Mouse (Mus musculus) neural tube, embryonic 10.5 days (tissue): ENCODE results near the gene Pkhd1.
A peak's percentile ranks its signal among the peaks of the same experiment; 100 is the strongest.

ENCODE experiments used
- DNase-seq: peaks from one replicate; pipeline ENCODE4 v3.0.0-alpha.2; 2017; ENCODE audit warnings: low spot score; ENCODE audit errors: extremely low spot score

The Pkhd1 gene

DNA sequence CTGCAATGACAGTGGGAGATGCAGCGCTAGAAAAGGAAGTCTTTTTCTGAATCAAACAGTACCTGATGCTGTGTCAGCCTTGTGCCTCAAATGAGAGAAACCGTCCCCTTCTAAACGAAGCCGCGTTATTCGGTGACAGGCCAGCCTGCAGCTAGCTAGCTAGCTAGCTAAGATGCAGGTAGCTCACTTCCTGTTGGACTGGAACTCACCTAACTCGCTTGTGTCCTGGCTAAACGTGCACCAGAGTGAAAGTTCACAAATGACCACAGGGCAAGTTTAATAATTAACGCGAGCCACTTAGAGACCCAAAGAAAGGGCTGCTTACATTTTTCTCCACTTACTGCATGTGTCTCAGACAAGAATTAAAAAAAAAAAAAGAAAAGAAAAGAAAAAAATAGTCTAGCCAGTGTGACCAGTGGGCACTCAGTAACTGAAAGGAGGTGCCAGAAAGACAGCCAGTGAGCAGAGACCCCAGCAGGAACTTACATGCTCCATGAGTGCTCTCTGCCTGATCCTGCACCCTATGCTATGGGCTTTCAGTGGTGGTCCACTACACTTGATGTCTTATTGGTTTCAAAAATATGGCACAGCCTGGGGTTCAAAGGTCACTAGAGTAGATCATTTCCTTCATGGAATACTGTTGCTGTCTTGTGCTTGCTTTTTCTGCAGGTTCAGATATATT, at the start of gene Pkhd1:
Pkhd1 (minus strand) TSS at position 216 of the 682 bp plus-strand sequence.
- DNase-seq = no peak

DNA sequence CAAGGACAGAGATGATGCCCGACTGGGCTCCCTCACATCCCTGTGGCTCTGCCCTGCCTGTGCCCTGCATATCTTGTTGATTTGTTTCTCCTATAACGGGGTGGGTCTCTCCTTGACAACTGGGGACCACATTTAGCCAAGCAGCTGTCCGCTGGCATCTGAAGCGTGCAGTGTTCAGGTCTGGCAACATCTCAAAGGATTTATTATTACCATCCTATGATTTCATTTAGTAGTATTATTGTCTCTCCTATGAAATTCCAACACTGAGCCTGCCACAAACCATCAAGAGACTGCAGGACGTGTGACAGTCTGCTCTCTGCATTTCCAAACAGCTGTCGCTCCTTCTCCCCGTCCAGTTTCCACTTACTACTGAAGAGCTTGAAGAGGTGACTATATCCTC, 49.7 kb upstream of the Pkhd1 start:
- DNase-seq = no peak

DNA sequence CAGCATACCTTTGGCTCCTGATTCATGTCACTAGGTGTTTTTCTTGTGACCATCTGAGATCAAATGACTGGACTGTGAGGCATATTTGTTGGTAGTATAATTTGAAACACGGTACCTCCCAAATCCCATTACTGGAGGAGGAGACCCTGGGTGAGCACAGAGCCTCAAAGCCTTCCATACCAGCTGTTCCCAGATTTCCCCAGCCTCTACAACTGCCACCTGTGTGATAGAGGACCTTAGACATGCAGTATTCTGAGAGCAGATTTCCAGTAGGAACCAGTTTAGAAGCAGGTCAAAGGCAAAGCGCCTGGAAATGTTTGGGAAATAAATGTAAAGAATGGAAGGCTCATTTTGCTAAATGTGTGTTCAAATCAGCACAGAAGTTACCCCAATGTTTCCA, 48.4 kb upstream of the Pkhd1 start:
- no peak for DNase-seq

DNA sequence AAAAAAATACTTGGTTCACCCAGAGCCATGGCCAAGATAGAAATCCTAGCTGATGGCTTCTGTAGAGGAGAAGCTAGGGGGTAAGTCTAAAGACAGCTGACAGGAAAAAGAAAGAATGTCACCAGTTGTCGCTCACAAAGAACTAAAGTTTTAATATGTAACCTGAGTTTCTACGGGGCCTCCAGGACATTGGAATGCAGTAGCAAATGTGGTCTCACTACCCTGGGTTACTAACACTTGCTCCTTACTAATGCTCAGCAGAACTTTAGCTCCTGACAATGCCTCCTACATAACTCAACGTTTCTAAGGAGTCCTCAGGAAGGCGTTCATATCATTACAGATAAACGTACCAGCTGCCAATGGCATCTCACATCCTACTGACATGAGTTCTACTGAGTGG, 37.2 kb upstream of the Pkhd1 start:
- DNase-seq = no peak

DNA sequence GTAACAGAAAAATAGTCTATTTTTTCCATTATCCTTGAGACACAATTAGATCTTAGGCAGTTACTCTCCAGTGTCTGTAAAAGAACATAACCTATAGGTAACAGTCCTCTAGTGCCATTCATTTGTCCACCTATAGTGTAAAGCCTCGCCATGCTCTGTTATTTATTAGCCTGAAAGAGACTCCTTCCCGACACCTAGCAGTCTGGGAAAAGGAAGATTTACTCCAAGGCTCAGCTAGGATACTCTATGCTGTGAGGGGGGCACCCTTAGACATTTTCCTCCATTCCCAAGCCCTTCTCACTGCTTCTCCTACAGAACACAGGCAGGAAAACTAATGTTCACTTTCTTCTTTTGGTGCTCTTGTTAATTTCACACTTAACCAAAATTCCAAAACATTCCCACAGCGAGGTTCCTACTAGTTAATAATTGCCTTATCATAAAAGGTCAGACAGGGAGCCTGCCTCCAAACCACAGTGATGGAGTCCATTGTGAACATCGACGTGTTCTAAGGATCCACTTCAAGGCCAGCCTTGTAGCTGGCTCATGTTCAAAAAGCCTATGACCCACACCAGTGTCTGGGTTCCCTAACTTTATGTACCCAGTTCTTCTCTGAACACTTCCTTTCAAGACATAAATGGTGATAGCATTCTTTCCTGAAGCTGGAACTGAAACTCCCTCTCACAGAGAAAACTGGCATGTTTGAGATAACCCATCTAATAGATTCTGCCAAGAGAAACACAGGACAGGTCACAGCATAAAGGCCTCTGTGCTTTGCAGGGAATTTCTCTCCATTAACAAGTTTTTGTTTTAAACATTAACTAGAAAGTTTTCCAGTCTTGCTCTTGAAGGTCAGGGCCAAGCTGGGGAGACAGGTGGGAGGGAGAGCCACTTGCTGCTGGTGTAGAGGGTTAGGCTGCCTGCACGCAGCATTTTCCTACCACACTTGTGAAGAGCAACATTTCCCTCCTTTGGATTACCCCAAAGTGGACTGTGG, 35.9 kb upstream of the Pkhd1 start:
- no peak for DNase-seq

GRCm38 (mm10) chr1:20634856-20635255, 17.0 kb upstream of the Pkhd1 start:
- no peak for DNase-seq

- no peak for DNase-seq
Measured at GRCm38 (mm10) chr1:20633276-20633869, 15.5 kb upstream of the Pkhd1 start.

DNA sequence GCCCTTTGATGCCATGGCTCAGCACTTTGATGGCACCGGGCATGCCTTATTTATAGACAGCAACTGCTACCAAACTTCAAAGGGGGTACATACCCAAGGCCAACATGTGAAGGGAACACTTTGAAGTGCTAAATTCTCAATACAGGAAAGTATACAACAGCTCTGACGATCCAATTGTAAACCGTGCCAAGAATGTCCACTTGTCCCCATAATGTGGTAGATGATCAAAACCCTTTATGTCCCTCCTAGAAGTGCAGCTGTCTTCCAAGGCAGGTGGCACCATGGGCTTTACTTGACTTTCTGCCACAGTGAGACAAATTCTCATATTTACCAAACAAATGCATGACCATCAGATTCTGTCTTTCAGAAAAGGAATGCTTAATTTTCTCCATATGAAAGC, 6.7 kb upstream of the Pkhd1 start:
- no peak for DNase-seq

- DNase-seq = no peak
Measured at GRCm38 (mm10) chr1:20623375-20623774, 5.5 kb upstream of the Pkhd1 start.

- DNase-seq = no peak
Measured at GRCm38 (mm10) chr1:20620611-20621010, 2.7 kb upstream of the Pkhd1 start.

- no peak for DNase-seq
Measured at GRCm38 (mm10) chr1:20619363-20619762, 1.5 kb upstream of the Pkhd1 start.

DNA sequence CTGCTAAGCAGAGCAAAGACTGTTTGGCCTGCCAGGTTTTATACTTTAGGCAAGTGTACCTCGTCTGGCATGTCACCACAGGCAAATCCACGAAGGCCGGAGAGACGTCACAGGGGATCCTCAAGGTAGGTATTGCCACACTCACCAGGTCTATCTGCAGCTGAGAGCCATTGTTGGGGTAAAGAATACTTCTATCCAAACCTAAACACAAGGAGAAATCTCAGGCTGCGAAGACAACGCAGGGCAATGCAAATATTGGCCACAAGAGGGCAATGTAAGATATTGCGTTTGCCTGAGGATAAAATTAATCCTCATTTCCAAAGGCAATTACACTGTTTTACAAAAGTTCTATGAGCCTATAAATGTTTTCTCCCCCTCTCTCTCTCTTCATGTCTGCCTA, 5.2 kb downstream of the Pkhd1 start:
- DNase-seq = peak; percentile 51

GRCm38 (mm10) chr1:20605489-20605888, 12.4 kb downstream of the Pkhd1 start:
- no peak for DNase-seq

GRCm38 (mm10) chr1:20590488-20590887, 27.4 kb downstream of the Pkhd1 start:
- no peak for DNase-seq

- DNase-seq = no peak
Measured at GRCm38 (mm10) chr1:20571469-20571868, 46.4 kb downstream of the Pkhd1 start.

- DNase-seq = no peak
Measured at GRCm38 (mm10) chr1:20569430-20569829, 48.4 kb downstream of the Pkhd1 start.

GRCm38 (mm10) chr1:20558443-20558842, 59.4 kb downstream of the Pkhd1 start:
- no peak for DNase-seq

DNA sequence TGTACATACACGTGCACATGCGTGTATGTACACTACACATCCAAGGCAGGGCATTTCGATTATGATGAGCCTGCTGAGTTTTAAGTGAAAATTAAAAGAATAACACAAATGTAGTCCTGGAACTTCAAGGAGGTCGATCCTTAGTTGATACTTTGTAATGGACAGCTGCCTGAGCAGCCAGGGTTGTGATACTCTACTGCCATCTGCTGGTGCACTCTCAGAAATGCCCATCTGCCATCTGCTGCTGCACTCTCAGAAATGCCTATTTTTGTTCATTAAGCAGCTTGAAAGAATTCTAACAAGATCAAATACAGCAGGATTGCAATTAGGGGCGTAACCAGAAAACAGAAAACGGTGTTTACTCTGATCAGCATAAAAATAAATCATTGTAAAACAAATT, 63.5 kb downstream of the Pkhd1 start:
- peak; percentile 31 for DNase-seq

DNA sequence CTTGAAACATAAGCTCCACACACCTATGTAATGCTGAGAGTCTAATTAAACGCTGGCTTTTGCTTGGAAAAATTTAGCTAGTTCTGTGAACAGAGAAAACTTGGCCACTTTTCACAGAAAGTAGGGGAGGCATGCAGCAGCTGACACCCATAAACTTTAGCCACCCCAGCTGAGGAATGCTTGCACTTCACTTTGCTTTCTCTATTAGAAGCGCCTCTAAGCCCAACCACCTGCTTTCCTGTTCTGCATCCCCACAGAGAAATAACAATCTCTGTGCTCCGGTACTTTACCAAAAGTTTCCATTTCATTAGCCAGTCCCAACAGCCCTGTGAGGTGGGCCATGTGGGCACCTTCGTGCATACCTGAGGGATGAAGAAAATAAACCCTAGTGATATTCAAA, 66.5 kb downstream of the Pkhd1 start:
- DNase-seq = no peak

DNA sequence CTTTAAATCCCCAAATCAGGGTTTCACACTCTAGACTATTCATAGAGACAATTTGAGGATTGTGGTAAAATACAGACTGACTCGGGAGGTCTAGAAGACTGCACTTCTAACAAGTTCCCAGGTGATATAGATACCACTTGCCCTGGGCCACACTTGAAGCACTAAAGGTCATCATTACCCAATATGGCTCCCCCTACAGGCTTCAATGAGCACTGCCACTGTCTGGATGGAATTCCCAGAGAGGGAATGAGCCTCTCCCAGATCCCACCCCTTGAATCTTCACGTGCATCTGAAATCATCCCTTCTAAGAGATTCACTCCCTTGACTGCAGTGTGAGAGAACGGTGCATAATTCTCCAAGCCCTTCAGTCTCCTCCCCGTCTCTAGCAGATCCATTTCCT, 73.3 kb downstream of the Pkhd1 start:
- DNase-seq = no peak

DNA sequence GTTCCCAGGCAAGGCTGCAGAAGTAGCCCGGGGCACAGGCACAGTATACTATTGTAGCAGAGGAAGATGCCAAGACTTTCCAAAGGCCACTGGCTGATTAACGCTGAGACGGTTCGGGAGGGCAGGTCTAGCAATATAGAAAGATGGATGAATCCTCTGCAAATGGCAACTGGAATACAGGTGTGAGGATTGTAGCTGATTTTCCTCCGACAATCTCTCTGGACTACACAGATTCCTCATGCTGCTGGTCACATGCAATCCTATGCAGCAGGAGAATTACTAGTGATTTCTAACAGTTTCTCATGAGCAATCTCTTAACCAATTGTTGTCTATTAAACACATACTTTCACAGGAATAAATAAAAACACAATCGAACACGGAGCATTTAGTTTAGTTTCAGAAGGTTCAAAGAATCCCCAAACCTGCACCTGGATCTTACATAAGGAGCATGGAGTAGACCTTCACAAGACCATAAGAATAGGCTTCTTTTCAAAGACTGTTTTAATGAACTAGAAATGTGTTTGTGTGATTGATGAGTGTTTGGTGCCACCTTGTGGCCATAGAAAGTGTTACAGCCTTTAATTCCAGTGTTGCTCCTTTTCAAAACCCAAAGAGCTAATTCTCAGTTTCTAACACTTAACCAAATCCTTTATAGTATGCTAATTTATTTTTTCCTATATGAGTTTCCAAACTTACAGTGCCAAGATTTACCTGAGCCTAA, 104.3 kb downstream of the Pkhd1 start:
- peak; percentile 47 for DNase-seq
